Mouse (Mus musculus): Measurements from ENCODE around the gene Vmn1r3. TPM values are rescaled to one million over a fixed set of nuclear protein-coding genes. Genes with fewer than 3 reads are reported as not detected.
"Not testable (repeated sequence)": the region's sequence is repeated elsewhere in the genome, so short reads cannot be mapped to it uniquely, and the experiment has no call there.

Gene Vmn1r3
- total RNA-seq, 1 experiment, result not detected

DNA sequence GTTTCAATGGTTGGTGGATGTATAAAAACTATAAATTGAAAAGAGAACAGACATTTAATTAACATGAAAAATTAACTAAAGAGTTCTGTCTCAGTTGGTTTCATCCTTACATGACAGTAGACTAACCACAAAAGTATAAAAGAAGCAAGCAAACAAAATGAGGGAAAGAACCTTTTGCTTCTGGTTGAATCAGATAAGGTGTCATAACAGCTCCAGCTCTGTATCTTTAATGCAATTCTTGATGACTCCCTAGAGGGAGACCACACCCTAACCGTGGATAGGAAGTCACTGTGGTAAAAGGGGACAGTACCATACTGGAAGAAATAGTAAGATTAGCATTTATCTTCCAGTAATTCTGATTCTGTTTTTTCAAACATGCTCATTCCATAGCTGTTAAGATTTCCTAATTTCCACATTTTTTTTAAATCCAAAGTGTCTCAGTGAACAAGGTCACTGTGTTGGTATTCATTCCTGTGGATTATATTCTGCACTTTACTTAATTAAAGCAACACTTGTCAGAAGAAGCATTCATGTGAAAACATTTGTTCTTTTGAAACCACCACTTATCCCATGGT lies 24.6 kb upstream of the Vmn1r3 start:
- H3K9me3 ChIP-seq (ENCODE audit: control insufficient read depth, insufficient read depth, low read depth, low read length); H3K4me1 ChIP-seq (ENCODE audit: control insufficient read depth in 2 of 2, insufficient read depth in 2 of 2, low read length in 2 of 2, poor library complexity in 1 of 2); H3K27ac ChIP-seq (ENCODE audit: insufficient read depth, low read depth, low read length, poor library complexity, severe bottlenecking); H3K36me3 ChIP-seq (ENCODE audit: control insufficient read depth, insufficient read depth, low read length, poor library complexity, severe bottlenecking); H3K9ac ChIP-seq (ENCODE audit: insufficient read depth, low read depth, low read length, poor library complexity, severe bottlenecking); in situ Hi-C loops (cut with MboI; ENCODE audit: low sequenced_read_pairs in 2 of 2, unreplicated experiment in 2 of 2); DNase-seq (ENCODE audit: low read depth, low spot score); H3K4me3 ChIP-seq (ENCODE audit: insufficient read depth in 1 of 2, low read depth in 1 of 2, low read length in 2 of 2, poor library complexity in 1 of 2, severe bottlenecking in 1 of 2): not testable (repeated sequence)

DNA sequence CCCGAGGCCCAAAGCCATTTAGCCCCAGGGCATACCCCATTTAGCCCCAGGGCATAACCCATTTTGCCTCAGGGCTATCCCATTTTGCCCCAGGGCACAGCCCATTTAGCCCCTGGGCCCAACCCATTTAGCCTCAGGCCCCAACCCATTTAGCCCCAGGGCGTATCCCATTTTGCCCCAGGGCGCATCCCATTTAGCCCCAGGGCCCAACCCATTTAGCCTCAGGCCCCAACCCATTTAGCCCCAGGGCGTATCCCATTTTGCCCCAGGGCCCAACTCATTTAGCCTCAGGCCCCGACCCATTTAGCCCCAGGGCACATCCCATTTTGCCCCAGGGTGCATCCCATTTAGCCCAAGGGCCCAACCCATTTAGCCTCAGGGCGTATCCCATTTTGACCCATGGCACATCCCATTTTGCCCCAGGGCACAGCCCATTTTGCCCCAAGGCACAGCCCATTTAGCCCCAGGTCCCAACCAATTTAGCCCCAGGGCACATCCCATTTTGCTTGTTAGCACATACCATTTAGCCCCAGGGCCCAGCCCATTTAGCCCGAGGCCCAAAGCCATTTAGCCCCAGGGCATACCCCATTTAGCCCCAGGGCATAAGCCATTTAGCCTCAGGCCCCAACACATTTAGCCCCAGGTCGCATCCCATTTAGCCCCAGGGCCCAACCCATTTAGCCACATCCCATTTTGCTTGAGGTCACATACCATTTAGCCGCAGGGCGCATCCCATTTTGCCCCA lies 8.2 kb downstream of the Vmn1r3 start:
- H3K27ac ChIP-seq (ENCODE audit: insufficient read depth, low read depth, low read length, poor library complexity, severe bottlenecking); H3K9me3 ChIP-seq (ENCODE audit: control insufficient read depth, insufficient read depth, low read depth, low read length); H3K4me3 ChIP-seq (ENCODE audit: insufficient read depth in 1 of 2, low read depth in 1 of 2, low read length in 2 of 2, poor library complexity in 1 of 2, severe bottlenecking in 1 of 2); H3K36me3 ChIP-seq (ENCODE audit: control insufficient read depth, insufficient read depth, low read length, poor library complexity, severe bottlenecking); in situ Hi-C loops (cut with MboI; ENCODE audit: low sequenced_read_pairs in 2 of 2, unreplicated experiment in 2 of 2); H3K9ac ChIP-seq (ENCODE audit: insufficient read depth, low read depth, low read length, poor library complexity, severe bottlenecking); H3K4me1 ChIP-seq (ENCODE audit: control insufficient read depth in 2 of 2, insufficient read depth in 2 of 2, low read length in 2 of 2, poor library complexity in 1 of 2); DNase-seq (ENCODE audit: low read depth, low spot score): not testable (repeated sequence)

DNA sequence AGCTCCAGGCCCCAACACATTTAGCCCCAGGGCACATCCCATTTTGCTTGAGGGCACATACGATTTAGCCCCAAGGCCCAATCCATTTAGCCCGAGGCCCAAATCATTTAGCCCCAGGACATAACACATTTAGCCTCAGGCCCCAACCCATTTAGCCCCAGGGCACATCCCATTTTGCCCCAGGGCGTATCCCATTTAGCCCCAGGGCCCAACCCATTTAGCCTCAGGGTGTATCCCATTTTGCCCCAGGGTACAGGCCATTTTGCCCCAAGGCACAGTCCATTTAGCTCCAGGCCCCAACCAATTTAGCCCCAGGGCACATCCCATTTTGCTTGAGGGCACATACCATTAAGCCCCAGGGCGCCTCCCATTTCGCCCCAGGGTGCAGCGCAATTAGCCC lies 9.0 kb downstream of the Vmn1r3 start:
- H3K36me3 ChIP-seq (ENCODE audit: control insufficient read depth, insufficient read depth, low read length, poor library complexity, severe bottlenecking); H3K4me3 ChIP-seq (ENCODE audit: insufficient read depth in 1 of 2, low read depth in 1 of 2, low read length in 2 of 2, poor library complexity in 1 of 2, severe bottlenecking in 1 of 2); H3K4me1 ChIP-seq (ENCODE audit: control insufficient read depth in 2 of 2, insufficient read depth in 2 of 2, low read length in 2 of 2, poor library complexity in 1 of 2); H3K9me3 ChIP-seq (ENCODE audit: control insufficient read depth, insufficient read depth, low read depth, low read length); H3K9ac ChIP-seq (ENCODE audit: insufficient read depth, low read depth, low read length, poor library complexity, severe bottlenecking); H3K27ac ChIP-seq (ENCODE audit: insufficient read depth, low read depth, low read length, poor library complexity, severe bottlenecking); DNase-seq (ENCODE audit: low read depth, low spot score); in situ Hi-C loops (cut with MboI; ENCODE audit: low sequenced_read_pairs in 2 of 2, unreplicated experiment in 2 of 2): not testable (repeated sequence)

DNA sequence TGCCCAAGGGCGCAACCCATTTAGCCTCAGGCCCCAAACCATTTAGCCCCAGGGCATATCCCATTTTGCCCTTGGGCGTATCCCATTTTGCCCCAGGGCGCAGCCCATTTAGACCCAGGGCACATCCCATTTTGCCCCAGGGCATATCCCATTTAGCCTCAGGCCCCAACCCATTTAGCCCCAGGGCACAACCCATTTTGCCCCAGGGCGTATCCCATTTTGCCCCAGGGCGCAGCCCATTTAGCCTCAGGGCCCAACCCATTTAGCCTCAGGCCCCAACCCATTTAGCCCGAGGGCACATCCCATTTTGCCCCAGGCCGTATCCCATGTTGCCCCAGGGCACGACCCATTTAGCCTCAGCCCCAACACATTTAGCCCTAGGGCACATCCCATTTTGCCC lies 9.4 kb downstream of the Vmn1r3 start:
- H3K4me3 ChIP-seq (ENCODE audit: insufficient read depth in 1 of 2, low read depth in 1 of 2, low read length in 2 of 2, poor library complexity in 1 of 2, severe bottlenecking in 1 of 2); H3K36me3 ChIP-seq (ENCODE audit: control insufficient read depth, insufficient read depth, low read length, poor library complexity, severe bottlenecking); H3K27ac ChIP-seq (ENCODE audit: insufficient read depth, low read depth, low read length, poor library complexity, severe bottlenecking); H3K4me1 ChIP-seq (ENCODE audit: control insufficient read depth in 2 of 2, insufficient read depth in 2 of 2, low read length in 2 of 2, poor library complexity in 1 of 2); H3K9ac ChIP-seq (ENCODE audit: insufficient read depth, low read depth, low read length, poor library complexity, severe bottlenecking); in situ Hi-C loops (cut with MboI; ENCODE audit: low sequenced_read_pairs in 2 of 2, unreplicated experiment in 2 of 2); H3K9me3 ChIP-seq (ENCODE audit: control insufficient read depth, insufficient read depth, low read depth, low read length); DNase-seq (ENCODE audit: low read depth, low spot score): not testable (repeated sequence)

DNA sequence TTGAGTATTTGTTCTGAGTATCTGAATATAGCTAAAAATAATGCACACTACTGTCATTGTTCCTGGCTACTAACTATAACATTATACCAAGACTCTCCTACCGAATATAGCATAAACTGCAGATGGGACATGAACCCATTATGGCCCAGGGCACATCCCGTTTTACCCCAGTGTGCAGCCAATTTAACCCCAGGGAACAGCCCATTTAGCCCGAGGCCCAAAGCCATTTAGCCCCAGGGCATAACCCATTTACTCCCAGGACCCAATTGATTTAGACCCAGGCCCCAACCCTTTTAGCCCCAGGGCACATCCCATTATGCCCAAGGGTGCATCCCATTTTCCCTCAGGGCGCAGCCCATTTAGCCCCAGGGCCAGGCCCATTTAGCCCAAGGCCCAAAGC lies 10.6 kb downstream of the Vmn1r3 start:
- in situ Hi-C loops (cut with MboI; ENCODE audit: low sequenced_read_pairs in 2 of 2, unreplicated experiment in 2 of 2), result not testable (repeated sequence)

DNA sequence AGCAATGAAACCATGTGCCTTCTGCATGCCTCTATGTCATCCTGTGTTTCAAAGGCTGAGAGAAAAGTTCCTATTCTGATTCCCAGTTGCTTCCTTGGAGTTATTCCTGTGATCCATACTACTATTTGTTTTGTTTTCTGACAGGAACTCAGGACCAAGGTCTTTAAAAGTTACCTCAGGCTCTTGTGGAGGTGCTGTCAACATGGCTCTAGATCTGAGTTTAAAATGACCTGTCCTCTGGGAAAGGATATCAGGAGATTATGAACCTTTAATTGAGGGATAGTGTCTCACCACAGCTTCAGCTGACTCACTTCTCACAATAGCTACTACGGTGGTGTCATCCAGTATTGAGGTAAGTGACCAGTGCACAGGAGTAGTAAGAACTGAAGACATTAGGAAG lies 18.1 kb downstream of the Vmn1r3 start, which contains the start of gene Vmn1r2:
TSS of gene Vmn1r2 (plus strand) at position 301 of the 400 bp plus-strand sequence.
- H3K4me3 ChIP-seq (ENCODE audit: insufficient read depth in 1 of 2, low read depth in 1 of 2, low read length in 2 of 2, poor library complexity in 1 of 2, severe bottlenecking in 1 of 2); H3K4me1 ChIP-seq (ENCODE audit: control insufficient read depth in 2 of 2, insufficient read depth in 2 of 2, low read length in 2 of 2, poor library complexity in 1 of 2); H3K9ac ChIP-seq (ENCODE audit: insufficient read depth, low read depth, low read length, poor library complexity, severe bottlenecking); in situ Hi-C loops (cut with MboI; ENCODE audit: low sequenced_read_pairs in 2 of 2, unreplicated experiment in 2 of 2); H3K27ac ChIP-seq (ENCODE audit: insufficient read depth, low read depth, low read length, poor library complexity, severe bottlenecking); DNase-seq (ENCODE audit: low read depth, low spot score); H3K36me3 ChIP-seq (ENCODE audit: control insufficient read depth, insufficient read depth, low read length, poor library complexity, severe bottlenecking); H3K9me3 ChIP-seq (ENCODE audit: control insufficient read depth, insufficient read depth, low read depth, low read length): not testable (repeated sequence)

More for the DNA sequence above, 10.6 kb downstream of the Vmn1r3 start:
- H3K4me1 ChIP-seq (ENCODE audit: control insufficient read depth in 2 of 2, insufficient read depth in 2 of 2, low read length in 2 of 2, poor library complexity in 1 of 2); H3K4me3 ChIP-seq (ENCODE audit: insufficient read depth in 1 of 2, low read depth in 1 of 2, low read length in 2 of 2, poor library complexity in 1 of 2, severe bottlenecking in 1 of 2); H3K36me3 ChIP-seq (ENCODE audit: control insufficient read depth, insufficient read depth, low read length, poor library complexity, severe bottlenecking); H3K9ac ChIP-seq (ENCODE audit: insufficient read depth, low read depth, low read length, poor library complexity, severe bottlenecking); DNase-seq (ENCODE audit: low read depth, low spot score); H3K9me3 ChIP-seq (ENCODE audit: control insufficient read depth, insufficient read depth, low read depth, low read length); H3K27ac ChIP-seq (ENCODE audit: insufficient read depth, low read depth, low read length, poor library complexity, severe bottlenecking): not testable (repeated sequence)

Measured in ES-E14 (cell line).